Mouse (Mus musculus) hindbrain, embryonic 12.5 days (tissue): ENCODE results near the gene Mlx. TPM values are rescaled to one million over a fixed set of nuclear protein-coding genes. Genes with fewer than 3 reads are reported as not detected.

Experiments used
- ATAC-seq: fragments of 200-750 bp; cut with Nextera tagmentation; 2 replicates; pipeline ENCODE4 v1.8.0; 2017; ENCODE audit warnings: moderate TSS enrichment; ENCODE audit not compliant: low FRiP score
- H3K27ac ChIP-seq: fragments of 300-500 bp; sonication (generic); 2 replicates; pipeline ENCODE4 v1.5.1; 2016; ENCODE audit warnings: mild to moderate bottlenecking
- H3K27me3 ChIP-seq: fragments of 300-500 bp; sonication (generic); 2 replicates; pipeline ENCODE4 v1.6.1; 2016; ENCODE audit warnings: mild to moderate bottlenecking
- H3K36me3 ChIP-seq: fragments of 300-500 bp; sonication (generic); 2 replicates; pipeline ENCODE4 v1.6.1; 2016; ENCODE audit warnings: mild to moderate bottlenecking
- H3K4me1 ChIP-seq: fragments of 300-500 bp; sonication (generic); 2 replicates; pipeline ENCODE4 v1.6.1; 2016
- H3K4me2 ChIP-seq: fragments of 300-500 bp; sonication (generic); replicated peaks from 2 replicates; pipeline ENCODE4 v1.6.1; 2016; ENCODE audit warnings: mild to moderate bottlenecking
- H3K4me3 ChIP-seq: fragments of 300-500 bp; sonication (generic); 2 replicates; pipeline ENCODE4 v1.5.1; 2016; ENCODE audit warnings: mild to moderate bottlenecking
- H3K9ac ChIP-seq: fragments of 300-500 bp; sonication (generic); 2 replicates; pipeline ENCODE4 v1.6.1; 2016; ENCODE audit warnings: mild to moderate bottlenecking, moderate library complexity
- H3K9me3 ChIP-seq: fragments of 300-500 bp; sonication (generic); replicated peaks from 2 replicates; pipeline ENCODE4 v1.6.1; 2016; ENCODE audit warnings: mild to moderate bottlenecking
- whole genome bisulfite sequencing: fragments of 180-500 bp; shearing (Covaris S2); methylation state at CpG from one replicate; pipeline ENCODE4 v1.1.7; 2016; 5-methylcytosine and 5-hydroxymethylcytosine counted together
- microRNA-seq: library from miRNA; unstranded; fragments of <30 nt; microRNA quantifications from one replicate; pipeline ENCODE4, GENCODE M21; 2017
- polyA plus RNA-seq: library from polyadenylated mRNA; unstranded; fragments of >200 nt; fragmentation: Nextera tagmentation; extraction: Ambion mirVana; gene quantifications from 2 replicates; pipeline ENCODE4 v1.2.1, GENCODE M21; 2016

Mlx gene
- polyA plus RNA-seq, 1 experiment from 2014 or later = 62.4 TPM

DNA sequence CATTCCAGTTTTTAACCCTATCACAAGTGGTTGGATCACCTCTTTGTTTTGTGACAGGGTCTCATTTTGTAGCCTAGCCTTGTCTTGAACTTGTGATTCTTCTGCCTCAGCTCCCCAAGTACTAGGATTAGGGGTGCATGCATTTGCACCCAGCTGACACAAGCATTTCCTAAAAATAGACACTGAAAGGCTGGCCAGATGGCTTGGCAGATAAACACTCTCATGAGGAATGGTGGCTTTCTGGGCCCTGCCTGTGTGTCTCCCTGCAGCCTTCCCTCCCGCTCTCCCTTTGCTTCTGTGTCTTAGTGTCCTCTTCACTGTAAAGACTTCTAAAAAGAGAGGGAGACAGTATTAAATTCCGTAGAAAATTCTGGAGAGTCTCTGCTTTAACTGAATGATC is 44.1 kb downstream of the Mlx start:
- no peak for ATAC-seq
- WGBS = 94% methylated on average over 2 of the region's 2 CpGs
- H3K36me3 ChIP-seq = peaks cover 12% of the 10 kb centered on the region

DNA sequence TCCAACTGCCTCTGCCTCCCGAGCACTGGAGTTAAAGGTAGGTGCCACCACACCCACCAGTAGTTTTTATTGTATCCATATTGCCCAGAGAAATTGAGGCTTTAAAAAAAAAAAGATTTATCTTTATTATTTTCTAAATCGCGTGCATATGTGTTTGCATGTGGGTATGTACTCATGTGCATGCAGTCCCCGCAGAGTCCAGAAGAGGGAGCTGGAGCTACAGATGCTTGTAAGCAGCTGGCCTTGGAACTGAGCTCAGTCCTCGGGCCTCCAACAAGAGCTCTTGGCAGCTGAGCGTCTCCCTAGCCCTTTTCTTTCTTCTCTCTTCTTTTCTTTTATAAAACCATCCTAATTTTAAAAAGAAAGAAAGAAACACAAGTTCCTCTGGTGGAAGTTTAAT is 44.6 kb downstream of the Mlx start:
- no peak overlapping the region for H3K4me3 ChIP-seq
- H3K27ac ChIP-seq = no peak overlapping the region
- H3K9me3 ChIP-seq = no peaks in the 10 kb centered on the region
- 86% methylated on average over 6 of the region's 6 CpGs for WGBS
- H3K9ac ChIP-seq = no peak overlapping the region
- peaks cover 2% of the 10 kb centered on the region; the same call in 1 of the 2 replicates for H3K4me1 ChIP-seq
- no peak for ATAC-seq
- no peaks in the 10 kb centered on the region for H3K27me3 ChIP-seq
- no peak overlapping the region for H3K4me2 ChIP-seq
- H3K36me3 ChIP-seq = peaks cover 7% of the 10 kb centered on the region

More for the DNA sequence above, 44.1 kb downstream of the Mlx start:
- H3K4me1 ChIP-seq = peaks cover 2% of the 10 kb centered on the region; the same call in 1 of the 2 replicates
- H3K4me3 ChIP-seq = no peak overlapping the region
- H3K4me2 ChIP-seq = no peak overlapping the region
- H3K9me3 ChIP-seq = no peaks in the 10 kb centered on the region
- no peaks in the 10 kb centered on the region for H3K27me3 ChIP-seq
- no peak overlapping the region for H3K9ac ChIP-seq
- no peak overlapping the region for H3K27ac ChIP-seq

DNA sequence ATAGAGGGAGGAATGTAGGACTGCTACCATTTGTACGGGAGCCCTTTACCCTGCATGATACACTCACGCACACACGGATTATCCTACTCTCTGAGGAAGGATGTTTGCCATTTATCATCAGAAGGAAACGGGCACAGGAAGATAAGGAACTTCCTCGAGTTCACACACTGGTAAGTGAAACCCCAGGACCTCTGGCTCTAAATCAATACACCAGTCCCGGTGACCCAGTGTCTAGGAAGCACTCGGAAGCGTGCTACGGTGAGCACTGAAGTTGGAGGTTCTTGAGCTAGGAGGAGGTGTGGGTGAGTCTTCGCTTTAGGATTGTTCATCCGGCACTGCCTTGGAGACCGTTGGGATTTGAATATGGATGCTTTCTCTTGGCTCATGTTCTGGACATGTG is 46.0 kb downstream of the Mlx start:
- Histone ChIP-seq H3K27ac (no peak overlapping the region), H3K4me2 (no peak overlapping the region), H3K9ac (no peak overlapping the region), H3K36me3 (no peaks in the 10 kb centered on the region), H3K4me1 (peaks cover 2% of the 10 kb centered on the region; the same call in 1 of the 2 replicates), H3K27me3 (no peaks in the 10 kb centered on the region), H3K4me3 (no peak overlapping the region), H3K9me3 (no peaks in the 10 kb centered on the region)
- WGBS = 83% methylated on average over 12 of the region's 12 CpGs
- no peak for ATAC-seq

GRCm38 (mm10) chr11:101134217-101134865 is 47.3 kb downstream of the Mlx start:
- no peak for ATAC-seq
- no peaks in the 10 kb centered on the region for H3K9me3 ChIP-seq
- no peak overlapping the region for H3K4me2 ChIP-seq
- H3K27me3 ChIP-seq = no peaks in the 10 kb centered on the region
- no peak overlapping the region for H3K9ac ChIP-seq
- no peak overlapping the region for H3K4me3 ChIP-seq
- no peaks in the 10 kb centered on the region for H3K36me3 ChIP-seq
- WGBS = 83% methylated on average over 13 of the region's 13 CpGs
- peaks cover 5% of the 10 kb centered on the region; the same call in 1 of the 2 replicates for H3K4me1 ChIP-seq
- no peak overlapping the region for H3K27ac ChIP-seq

DNA sequence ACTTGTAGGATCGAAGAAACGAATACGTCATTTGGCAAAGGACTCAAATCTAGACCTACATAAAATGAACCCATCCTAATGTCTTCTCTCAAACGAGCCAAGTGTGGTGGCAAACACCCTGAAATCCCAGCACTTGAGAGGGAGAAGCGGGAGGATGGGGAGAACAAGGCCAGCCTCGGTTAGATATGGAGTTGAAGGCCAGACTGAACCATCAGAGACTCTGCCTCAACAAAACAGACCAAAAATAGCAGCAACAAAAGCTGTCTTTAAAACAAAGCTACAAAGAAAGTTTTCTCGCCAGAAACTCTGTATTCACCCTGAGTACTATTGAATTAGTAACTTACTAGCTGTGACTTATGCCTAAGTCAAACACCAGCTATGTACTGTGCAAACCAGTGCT is 49.9 kb downstream of the Mlx start:
- Histone ChIP-seq H3K4me3 (no peak overlapping the region), H3K27ac (no peak overlapping the region), H3K9me3 (no peaks in the 10 kb centered on the region), H3K9ac (no peak overlapping the region), H3K4me2 (no peak overlapping the region), H3K27me3 (peaks cover 16% of the 10 kb centered on the region), H3K4me1 (peaks cover 3% of the 10 kb centered on the region; the same call in 1 of the 2 replicates), H3K36me3 (no peaks in the 10 kb centered on the region)
- ATAC-seq = no peak
- 77% methylated on average over 7 of the region's 7 CpGs for WGBS

DNA sequence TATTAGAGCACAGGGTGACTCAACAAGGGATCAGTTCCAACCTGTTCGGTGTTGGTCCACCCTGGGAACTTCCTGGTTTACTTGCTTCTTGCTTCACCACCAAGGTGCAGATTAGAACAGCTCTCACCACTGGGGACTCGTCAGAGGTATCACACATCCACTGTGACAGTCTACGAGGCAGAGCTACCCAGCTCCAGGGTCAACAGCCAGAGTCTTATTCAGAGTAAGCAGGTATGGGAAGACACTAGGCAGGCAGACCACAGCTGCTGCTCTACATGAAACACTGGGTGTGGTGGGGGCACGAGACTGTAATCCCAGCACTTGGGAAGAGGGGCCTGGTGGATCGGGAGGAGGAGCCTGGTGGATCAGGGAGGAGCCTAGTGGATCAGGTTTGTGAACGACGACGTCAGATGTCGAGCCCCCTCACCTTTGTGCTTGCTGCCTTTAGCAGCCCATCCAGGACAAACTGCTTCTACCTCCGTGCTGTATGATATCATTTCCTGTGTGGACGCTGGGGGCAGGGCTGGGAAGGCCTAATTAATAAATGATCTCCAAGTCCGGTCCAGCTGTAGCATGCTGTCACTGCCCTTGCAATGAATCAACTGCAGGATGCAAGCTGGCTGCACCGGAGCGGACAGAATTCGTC is 51.6 kb downstream of the Mlx start:
- peaks cover 7% of the 10 kb centered on the region for H3K4me1 ChIP-seq
- H3K4me2 ChIP-seq = peak overlapping the region; percentile 35
- peak; percentile 60 for ATAC-seq
- peaks cover 17% of the 10 kb centered on the region for H3K27me3 ChIP-seq
- H3K9ac ChIP-seq = peak overlapping the region; percentile 15; the same call in 1 of the 2 replicates
- no peaks in the 10 kb centered on the region for H3K36me3 ChIP-seq
- no peaks in the 10 kb centered on the region for H3K9me3 ChIP-seq
- H3K4me3 ChIP-seq = peak overlapping the region; percentile 0; the same call in 1 of the 2 replicates
- H3K27ac ChIP-seq = peak overlapping the region; percentile 45; the same call in 1 of the 2 replicates
- WGBS = 24% methylated on average over 15 of the region's 15 CpGs

DNA sequence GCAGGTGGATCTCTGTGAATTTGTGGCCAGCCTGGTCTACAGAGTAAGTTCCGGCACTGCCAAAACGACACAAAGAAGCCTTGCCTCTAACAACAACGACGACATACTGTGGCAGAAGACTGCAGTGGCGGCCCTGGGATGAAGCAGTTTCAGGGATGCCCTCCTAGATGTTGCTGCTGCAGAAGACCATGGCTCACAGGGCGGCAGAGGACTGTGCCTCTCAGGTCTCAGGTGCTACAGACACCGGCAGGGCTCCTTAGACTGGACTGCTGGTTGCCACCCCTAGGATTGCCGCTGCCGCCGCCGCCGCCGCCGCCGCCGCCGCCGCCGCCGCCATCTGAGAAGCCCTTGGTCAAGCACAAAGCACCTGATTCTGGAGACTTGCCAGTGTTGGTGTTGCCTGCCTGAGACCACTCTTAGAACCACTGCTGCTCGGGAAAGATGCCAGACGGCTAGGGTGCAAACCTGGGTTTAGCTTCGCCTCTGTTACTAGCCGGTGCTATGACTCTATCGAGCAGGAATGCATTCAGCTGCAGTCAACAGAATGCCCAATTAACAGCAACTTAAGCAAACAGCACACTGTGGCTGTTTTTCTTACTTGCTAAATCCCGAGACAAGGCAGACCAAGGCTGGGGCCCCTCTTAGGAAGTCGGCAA is 53.2 kb downstream of the Mlx start:
- Histone ChIP-seq H3K9me3 (no peaks in the 10 kb centered on the region), H3K4me2 (peak overlapping the region; percentile 50), H3K36me3 (no peaks in the 10 kb centered on the region), H3K27ac (no peak overlapping the region), H3K4me1 (peaks cover 11% of the 10 kb centered on the region), H3K27me3 (peaks cover 17% of the 10 kb centered on the region), H3K9ac (peak overlapping the region; percentile 46; the same call in 1 of the 2 replicates), H3K4me3 (peak overlapping the region; percentile 24)
- ATAC-seq = no peak
- WGBS = 50% methylated on average over 27 of the region's 27 CpGs

- ATAC-seq = no peak
Measured at GRCm38 (mm10) chr11:101141088-101141487, 54.0 kb downstream of the Mlx start.

More at GRCm38 (mm10) chr11:101141088-101141487, 54.0 kb downstream of the Mlx start:
- H3K27ac ChIP-seq = 0 out of 2 replicates have a peak overlapping the region, but pooled peaks have one; percentile 12
- no peaks in the 10 kb centered on the region for H3K36me3 ChIP-seq
- no peak overlapping the region for H3K4me3 ChIP-seq
- no peak overlapping the region for H3K4me2 ChIP-seq
- 86% methylated on average over 8 of the region's 8 CpGs for WGBS
- no peak overlapping the region for H3K9ac ChIP-seq
- H3K9me3 ChIP-seq = no peaks in the 10 kb centered on the region
- peaks cover 17% of the 10 kb centered on the region for H3K27me3 ChIP-seq
- peaks cover 11% of the 10 kb centered on the region for H3K4me1 ChIP-seq

Small RNAs within 50 kb of the gene (microRNA-seq; reads per million reads assigned to microRNA genes)
- gene Gm27626 = not detected

Other genes starting within 250 kb of the Mlx start
- 17.3 and 20.5 TPM in 2 replicates for gene Stat5b, start 236.6 kb upstream of the Mlx start, polyA plus RNA-seq
- 1.4 and 2.8 TPM in 2 replicates for gene Stat5a, start 227.9 kb upstream of the Mlx start, polyA plus RNA-seq
- gene Stat3, start 147.7 kb upstream of the Mlx start, polyA plus RNA-seq = 41.4 and 47.4 TPM in 2 replicates
- gene Cavin1, start 116.4 kb upstream of the Mlx start, polyA plus RNA-seq = 51.4 and 63.2 TPM in 2 replicates
- 70.2 and 74.1 TPM in 2 replicates for gene Atp6v0a1, start 77.8 kb upstream of the Mlx start, polyA plus RNA-seq
- gene Naglu, start 17.3 kb upstream of the Mlx start, polyA plus RNA-seq = 13.3 and 13.7 TPM in 2 replicates
- gene Hsd17b1, start 8.9 kb upstream of the Mlx start, polyA plus RNA-seq = 0.23 and 0.26 TPM in 2 replicates
- 45.6 and 51.2 TPM in 2 replicates for gene Coasy, start 4.7 kb upstream of the Mlx start, polyA plus RNA-seq
- gene Psmc3ip, start 8.2 kb downstream of the Mlx start, polyA plus RNA-seq = 30.5 and 34.3 TPM in 2 replicates
- 23.2 and 25.1 TPM in 2 replicates for gene Retreg3, start 32.6 kb downstream of the Mlx start, polyA plus RNA-seq
- 81.6 and 83.2 TPM in 2 replicates for gene Tubg1, start 32.7 kb downstream of the Mlx start, polyA plus RNA-seq
- 10.4 and 12.9 TPM in 2 replicates for gene Tubg2, start 68.6 kb downstream of the Mlx start, polyA plus RNA-seq
- gene Cntnap1, start 83.2 kb downstream of the Mlx start, polyA plus RNA-seq = 0.97 and 1.2 TPM in 2 replicates
- gene Plekhh3, start 84.1 kb downstream of the Mlx start, polyA plus RNA-seq = 14.3 and 15.4 TPM in 2 replicates
- gene Ccr10, start 88.2 kb downstream of the Mlx start, polyA plus RNA-seq = 0.23 and 0.61 TPM in 2 replicates
- gene Ezh1, start 139.2 kb downstream of the Mlx start, polyA plus RNA-seq = 17.3 and 18.5 TPM in 2 replicates
- 60.1 and 62.2 TPM in 2 replicates for gene Ramp2, start 158.8 kb downstream of the Mlx start, polyA plus RNA-seq
- gene Vps25, start 166.4 kb downstream of the Mlx start, polyA plus RNA-seq = 90.9 and 97.4 TPM in 2 replicates
- gene Wnk4, start 173.3 kb downstream of the Mlx start, polyA plus RNA-seq = 8.5 and 9.5 TPM in 2 replicates
- 1.5 TPM in 2 replicates for gene Cntd1, start 191.7 kb downstream of the Mlx start, polyA plus RNA-seq
- 195 and 210 TPM in 2 replicates for gene Coa3, start 191.8 kb downstream of the Mlx start, polyA plus RNA-seq
- gene Becn1, start 215.0 kb downstream of the Mlx start, polyA plus RNA-seq = 154 and 158 TPM in 2 replicates
- 157 and 169 TPM in 2 replicates for gene Psme3, start 228.9 kb downstream of the Mlx start, polyA plus RNA-seq
- 2.4 and 3.5 TPM in 2 replicates for gene Aoc2, start 237.8 kb downstream of the Mlx start, polyA plus RNA-seq
- gene Aoc3, start 243.3 kb downstream of the Mlx start, polyA plus RNA-seq = 0.07 TPM in 1 of 2 replicates, not detected in the other